Mouse (Mus musculus): ENCODE data around the gene Glyctk.

Glyctk gene

DNA sequence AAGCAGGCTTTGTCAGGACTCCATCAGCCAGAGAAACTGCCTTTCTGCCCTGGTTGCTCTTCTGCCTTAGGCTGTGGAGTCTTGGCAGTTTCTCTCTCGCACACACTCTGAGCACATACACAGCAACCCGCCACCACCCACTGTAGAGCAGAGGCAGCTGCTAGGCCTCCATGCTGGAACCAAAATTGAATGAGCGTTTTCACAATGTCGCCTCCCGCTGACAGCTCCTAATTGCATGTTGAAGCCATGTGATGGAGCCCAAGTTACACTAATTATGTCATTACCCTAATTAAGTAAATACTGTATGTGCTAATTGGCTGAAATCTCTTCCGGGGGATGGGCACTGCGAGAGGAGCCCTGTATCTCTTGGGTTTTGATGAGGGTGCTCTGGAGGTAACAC lies 13.8 kb downstream of the Glyctk start:
- DNase-seq, result no peak

DNA sequence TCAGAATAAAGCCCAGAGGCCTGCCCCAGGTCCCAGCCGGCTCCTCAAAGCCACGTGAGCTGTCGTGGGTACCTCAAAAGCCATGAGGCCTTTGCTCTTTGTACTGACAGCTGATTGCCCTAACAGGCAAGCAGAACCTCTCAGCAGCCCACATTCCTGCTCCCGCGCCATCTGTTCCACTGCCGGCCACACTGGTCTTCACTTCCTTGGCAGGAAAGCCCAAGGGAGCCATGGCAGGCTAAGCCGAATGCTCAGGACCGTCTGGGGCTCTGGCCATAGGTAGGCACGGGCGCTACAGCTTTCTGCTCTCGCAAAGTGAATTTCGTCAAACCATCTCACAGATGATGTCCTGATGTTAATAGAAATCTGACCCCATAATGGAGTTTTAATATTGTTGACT lies 16.0 kb downstream of the Glyctk start:
- no peak for DNase-seq

DNA sequence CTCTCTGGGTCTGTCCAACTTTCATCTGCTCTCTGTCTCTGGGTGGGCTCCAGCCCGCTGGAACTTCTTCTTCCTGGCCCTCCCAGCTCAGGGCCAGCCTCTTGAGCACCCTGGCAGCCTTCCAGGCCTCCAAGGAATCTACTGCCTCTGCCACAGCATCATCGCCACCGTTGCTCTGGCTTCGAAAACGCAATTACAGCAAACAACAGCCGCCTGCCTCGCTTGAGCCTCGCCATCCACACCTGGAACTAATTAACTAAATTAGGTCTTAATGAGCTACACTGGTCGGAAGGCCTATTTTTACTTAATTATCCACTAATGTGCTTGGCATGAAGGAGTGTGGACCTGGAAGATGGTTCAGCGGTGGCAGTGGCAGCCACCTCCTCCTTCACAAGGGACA lies 18.2 kb downstream of the Glyctk start:
- no peak for DNase-seq

DNA sequence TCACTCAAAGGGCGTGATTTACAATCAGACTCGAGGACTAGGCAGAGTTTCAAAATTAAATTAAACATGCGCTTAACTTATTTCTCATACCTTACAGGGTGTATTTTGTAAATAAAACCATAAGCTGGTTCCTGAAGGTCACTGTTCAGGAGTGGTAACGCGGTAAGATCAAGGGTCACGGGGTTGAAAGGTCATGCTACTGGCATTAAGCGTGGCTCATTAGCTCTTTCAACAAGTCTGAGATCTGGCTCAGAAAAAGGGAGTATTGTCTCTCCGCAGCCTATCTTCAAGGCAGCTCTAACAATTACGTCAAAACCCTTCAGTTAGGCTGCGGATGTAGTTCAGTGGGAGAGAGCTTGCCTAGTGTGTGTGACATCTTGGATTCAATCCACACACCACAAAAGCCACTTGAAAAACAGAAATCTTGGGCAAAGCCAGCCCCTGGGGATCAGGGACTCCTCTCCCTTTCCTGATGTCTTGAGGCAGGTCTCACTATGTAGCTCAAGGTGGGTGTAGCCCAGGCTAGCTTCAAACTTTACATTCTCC lies 20.2 kb downstream of the Glyctk start:
- DNase-seq, result no peak

DNA sequence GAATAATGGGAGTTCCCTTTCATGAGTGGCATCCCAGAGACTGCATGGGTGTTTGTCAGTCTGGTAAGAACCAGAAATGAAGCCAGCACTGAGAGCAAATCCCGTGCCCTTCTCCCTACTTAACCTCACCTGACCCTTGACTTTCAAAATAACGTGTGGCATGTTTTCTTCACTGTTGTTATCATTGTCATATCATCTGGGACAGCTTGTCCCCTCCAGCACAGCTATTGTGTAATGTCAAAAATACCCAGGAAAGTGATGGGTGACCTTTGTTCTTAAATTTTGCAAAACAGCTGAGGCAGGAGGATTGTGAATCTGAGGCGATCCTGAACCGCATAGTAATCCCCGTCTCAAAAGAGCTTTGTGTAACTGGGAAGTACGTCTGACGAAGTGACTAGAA lies 27.7 kb downstream of the Glyctk start:
- DNase-seq, result no peak

DNA sequence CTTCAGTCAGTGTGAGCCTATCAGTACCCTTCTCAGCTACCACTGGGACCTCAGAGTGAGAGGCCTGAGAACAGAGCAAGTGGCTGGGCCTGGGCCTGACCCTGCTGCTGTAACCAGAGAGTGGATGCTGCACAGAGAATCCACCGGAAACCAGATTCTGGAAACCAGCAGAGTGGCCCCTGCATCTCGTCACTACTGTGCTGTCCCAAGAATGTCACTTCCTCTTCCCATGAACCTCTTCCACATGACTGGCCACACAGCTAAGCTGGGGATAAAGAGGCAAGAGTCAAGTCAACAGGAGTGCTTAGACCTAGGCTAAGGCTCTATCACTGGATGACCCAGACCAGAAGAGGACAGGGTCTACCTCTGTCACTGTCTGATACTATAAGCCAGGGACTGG lies 28.9 kb downstream of the Glyctk start:
- DNase-seq, result no peak

DNA sequence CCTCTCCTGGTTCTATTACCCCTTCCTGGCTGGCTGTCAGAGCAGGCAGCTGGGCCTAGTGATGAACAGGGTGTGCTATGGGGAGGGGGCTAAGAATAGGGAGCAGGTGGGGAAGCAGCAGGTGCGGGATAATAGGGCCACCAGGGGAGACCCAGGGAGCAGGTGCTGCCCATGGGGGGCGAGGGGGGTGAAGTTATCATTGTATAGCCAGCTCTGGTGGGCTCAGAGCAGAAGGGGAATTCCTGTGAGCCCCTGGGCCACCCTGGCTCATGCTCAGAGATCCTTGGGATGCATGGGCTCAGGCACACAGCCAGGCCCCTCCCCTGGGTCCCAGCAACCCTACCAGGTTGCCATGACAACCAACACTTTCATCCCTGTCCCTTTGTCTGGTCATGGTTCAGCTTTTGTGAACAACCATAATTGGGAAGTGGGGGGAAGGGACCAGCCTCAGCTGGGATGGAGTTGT lies 31.1 kb downstream of the Glyctk start:
- DNase-seq, result no peak

DNA sequence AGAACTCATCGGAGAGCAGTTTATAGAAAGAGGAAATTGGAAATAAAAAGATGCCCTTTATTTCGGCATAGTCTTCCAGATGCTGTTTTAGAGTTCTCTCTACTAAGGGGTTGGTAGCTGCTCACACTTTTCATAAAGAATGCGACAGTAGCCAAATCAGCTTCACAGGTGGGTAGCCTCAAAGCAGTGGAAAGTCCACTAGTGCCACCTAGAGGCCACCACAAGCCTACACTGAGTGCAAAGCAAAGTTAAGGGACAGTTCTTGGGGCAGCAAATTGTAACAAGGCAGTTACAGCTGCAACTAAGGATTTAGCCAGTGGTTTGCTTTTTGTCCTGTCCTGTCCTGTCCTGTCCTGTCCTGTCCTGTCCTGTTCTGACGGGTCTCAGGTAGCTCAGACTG lies 34.3 kb downstream of the Glyctk start:
- DNase-seq, result peak; percentile 14 to 19

DNA sequence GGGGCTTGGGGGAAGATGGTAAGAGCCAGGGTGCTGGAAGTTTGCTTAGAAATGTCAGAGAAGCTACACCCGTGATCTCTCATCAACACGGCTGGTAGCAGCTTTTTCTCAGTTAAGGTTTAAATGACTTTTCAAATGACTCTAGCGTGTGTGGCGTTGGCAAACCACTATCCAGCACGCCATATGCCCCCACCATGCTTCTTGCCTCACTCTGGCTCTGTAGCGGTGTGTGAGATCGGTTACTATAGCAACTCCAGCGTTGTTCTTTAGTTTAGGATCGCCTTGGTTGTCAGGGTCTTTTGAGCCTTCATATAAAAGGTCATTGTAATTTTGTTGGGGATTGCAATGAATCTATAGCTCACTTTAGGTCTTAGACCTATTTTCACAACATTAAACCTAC lies 38.9 kb downstream of the Glyctk start:
- DNase-seq, result no peak

DNA sequence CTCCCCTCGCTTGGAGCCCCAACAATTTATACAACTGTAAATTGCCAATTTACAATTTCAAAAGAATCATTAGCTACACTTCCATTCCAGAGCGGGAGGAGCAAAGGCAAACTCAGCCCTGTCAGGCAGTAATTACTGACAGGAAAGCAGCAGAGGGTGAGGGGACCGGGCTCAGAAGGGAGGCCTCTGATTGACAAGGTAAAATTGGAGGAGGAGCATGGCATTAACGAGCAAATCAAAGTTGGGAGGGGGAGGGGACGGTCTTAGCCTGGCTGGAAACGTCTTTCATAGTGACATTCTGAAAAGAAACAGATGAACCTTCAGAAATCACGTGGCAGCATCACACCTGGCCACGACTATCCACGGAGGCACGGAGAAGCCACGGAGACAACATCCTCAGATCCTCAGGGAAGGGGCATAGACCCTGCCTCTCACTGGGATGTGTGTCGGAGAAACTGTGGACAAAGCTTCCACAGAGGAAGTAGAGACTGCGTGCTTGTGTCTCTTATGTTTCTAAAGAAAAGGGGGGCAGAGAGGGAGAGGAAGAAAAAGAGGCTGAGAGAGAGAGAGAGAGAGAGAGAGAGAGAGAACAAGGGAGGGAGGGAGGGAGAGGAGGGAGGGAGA lies 42.0 kb downstream of the Glyctk start:
- DNase-seq, result no peak

DNA sequence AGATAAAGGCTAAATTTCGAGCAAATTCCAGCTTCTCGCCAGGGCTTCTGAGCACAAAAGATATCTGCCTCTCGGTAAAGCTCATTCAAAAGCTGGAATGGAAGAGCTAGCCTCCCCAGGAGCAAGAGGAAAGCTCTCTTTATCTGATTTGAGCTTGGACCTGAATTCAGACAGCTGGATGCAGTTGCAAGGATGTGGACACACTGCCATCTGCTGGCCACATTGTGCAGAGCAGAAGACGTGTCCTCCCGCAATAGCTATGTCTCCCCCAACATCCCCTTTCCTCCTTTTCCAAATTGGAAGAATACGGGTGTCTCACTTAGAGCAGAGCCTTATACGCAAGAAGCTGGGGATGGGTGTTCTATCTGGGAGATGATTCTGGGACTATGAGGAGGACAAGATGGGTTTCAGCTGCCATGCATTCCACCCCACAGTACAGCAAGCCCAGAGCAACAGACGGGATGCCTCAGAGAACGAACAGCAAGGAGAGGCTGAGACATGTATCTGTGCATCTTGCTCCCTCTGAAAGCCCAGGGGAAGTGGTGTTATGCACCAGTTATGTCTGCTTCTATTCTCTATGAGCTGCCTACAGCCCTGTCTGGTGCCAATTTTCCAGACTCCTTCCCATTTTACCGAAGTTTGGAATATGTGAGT lies 45.0 kb downstream of the Glyctk start:
- peak; percentile 27 to 56 for DNase-seq

DNA sequence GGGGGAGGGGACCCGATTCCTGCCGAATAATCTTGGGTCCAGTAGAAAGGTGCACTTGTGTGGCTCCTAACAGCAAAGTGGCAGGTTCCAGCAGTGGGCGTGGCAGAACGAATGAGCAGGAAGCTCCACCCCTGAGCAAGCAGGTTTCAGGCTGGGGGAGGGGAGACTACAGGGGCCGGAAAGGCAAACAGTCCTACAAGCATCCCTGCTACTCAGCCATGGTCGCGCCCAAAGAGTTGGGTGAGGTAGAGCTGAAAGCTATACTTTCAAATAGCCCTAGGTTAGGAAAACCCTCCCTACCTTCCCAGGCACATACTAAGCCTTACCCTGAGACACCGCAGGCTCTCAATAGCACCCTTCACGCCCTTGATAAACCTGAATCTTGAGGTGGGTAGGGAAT lies 51.7 kb downstream of the Glyctk start:
- no peak for DNase-seq

DNA sequence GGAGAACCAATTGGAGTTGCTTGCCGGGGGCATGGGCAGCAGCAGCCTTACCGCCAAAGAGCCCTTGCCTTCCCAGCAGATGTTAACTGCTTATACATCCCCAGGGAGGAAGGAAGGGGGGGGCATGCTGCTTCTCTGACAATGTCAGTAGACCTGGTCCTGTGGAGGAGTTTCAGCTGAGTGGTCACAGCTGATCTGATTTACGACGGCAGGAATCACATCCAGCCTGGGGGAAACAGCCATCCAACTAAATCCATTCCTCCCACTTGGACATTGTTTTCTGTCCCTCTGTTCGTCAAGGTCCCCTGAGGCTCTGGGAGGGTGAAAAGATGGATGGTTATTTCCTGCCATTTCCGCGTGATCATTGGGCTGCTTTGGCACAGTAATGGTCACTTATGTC lies 53.5 kb downstream of the Glyctk start:
- no peak for DNase-seq
